Mouse (Mus musculus): ENCODE results near the gene Notch3. TPM values are rescaled to one million over a fixed set of nuclear protein-coding genes. Genes with fewer than 3 reads are reported as not detected.

The Notch3 gene
- polyA plus RNA-seq, 1 experiment from 2014 or later, result 8.6 TPM

- peaks cover 62% of the 10 kb centered on the region for H3K36me3 ChIP-seq (ENCODE audit: control insufficient read depth, insufficient read depth)
- no peak overlapping the region for H3K9ac ChIP-seq (ENCODE audit: low read length)
- 0 out of 2 replicates have a peak, but pooled peaks cover 4% of the 10 kb centered on the region for H3K4me1 ChIP-seq (ENCODE audit: control insufficient read depth, insufficient read depth, low read length)
- WGBS, result 73% methylated on average over 2 of the region's 2 CpGs
- no peak for ATAC-seq (replicated peaks; ENCODE audit: extremely low read depth, insufficient read depth, low FRiP score)
- no peak overlapping the region for H3K27ac ChIP-seq (ENCODE audit: low read length)
- H3K27me3 ChIP-seq (ENCODE audit: control insufficient read depth, insufficient read depth, low read length), result no peaks in the 10 kb centered on the region
- no peak overlapping the region for H3K4me2 ChIP-seq (ENCODE audit: low read depth, low read length)
- no peak overlapping the region for H3K4me3 ChIP-seq (ENCODE audit: low read length)
- H3K9me3 ChIP-seq (replicated peaks; ENCODE audit: control insufficient read depth, low read length), result no peaks in the 10 kb centered on the region
Observed at GRCm38 (mm10) chr17:32199796-32200195, 33.1 kb upstream of the Notch3 start.

DNA sequence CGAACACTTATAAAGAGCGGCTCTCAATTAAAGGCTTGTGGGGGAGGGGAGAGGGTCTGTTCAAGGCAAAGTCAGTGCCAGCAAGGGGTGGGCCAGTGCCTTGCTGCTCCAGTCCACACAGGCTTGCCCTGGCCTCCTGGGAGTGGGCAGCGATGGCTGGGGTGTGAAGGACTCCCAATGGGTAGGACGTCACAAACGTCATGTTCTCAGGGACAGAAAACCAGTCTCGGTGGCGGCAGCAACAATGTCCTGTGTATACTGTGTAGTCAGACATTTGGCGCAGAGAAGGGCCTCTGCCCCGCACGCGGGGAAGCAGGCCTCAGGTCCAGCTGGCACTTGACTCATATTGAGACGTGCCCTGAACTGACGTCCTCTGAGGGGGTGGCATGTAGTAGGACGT lies 30.5 kb upstream of the Notch3 start:
- Histone ChIP-seq H3K4me1 (ENCODE audit: control insufficient read depth, insufficient read depth, low read length) (0 out of 2 replicates have a peak, but pooled peaks cover 4% of the 10 kb centered on the region), H3K27me3 (ENCODE audit: control insufficient read depth, insufficient read depth, low read length) (no peaks in the 10 kb centered on the region), H3K36me3 (ENCODE audit: control insufficient read depth, insufficient read depth) (peaks cover 48% of the 10 kb centered on the region), H3K4me3 (ENCODE audit: low read length) (no peak overlapping the region), H3K9me3 (replicated peaks; ENCODE audit: control insufficient read depth, low read length) (no peaks in the 10 kb centered on the region), H3K27ac (ENCODE audit: low read length) (no peak overlapping the region; the same call in 1 of the 2 replicates), H3K4me2 (ENCODE audit: low read depth, low read length) (no peak overlapping the region), H3K9ac (ENCODE audit: low read length) (no peak overlapping the region)
- 83% methylated on average over 14 of the region's 14 CpGs for WGBS
- no peak for ATAC-seq (replicated peaks; ENCODE audit: extremely low read depth, insufficient read depth, low FRiP score)

GRCm38 (mm10) chr17:32195725-32196124 lies 29.1 kb upstream of the Notch3 start:
- 0 out of 2 replicates have a peak, but pooled peaks cover 4% of the 10 kb centered on the region for H3K4me1 ChIP-seq (ENCODE audit: control insufficient read depth, insufficient read depth, low read length)
- WGBS, result 78% methylated on average over 5 of the region's 5 CpGs
- no peak overlapping the region for H3K27ac ChIP-seq (ENCODE audit: low read length)
- peaks cover 44% of the 10 kb centered on the region for H3K36me3 ChIP-seq (ENCODE audit: control insufficient read depth, insufficient read depth)
- H3K4me2 ChIP-seq (ENCODE audit: low read depth, low read length), result no peak overlapping the region
- no peak for ATAC-seq (replicated peaks; ENCODE audit: extremely low read depth, insufficient read depth, low FRiP score)
- H3K27me3 ChIP-seq (ENCODE audit: control insufficient read depth, insufficient read depth, low read length), result no peaks in the 10 kb centered on the region
- no peak overlapping the region for H3K9ac ChIP-seq (ENCODE audit: low read length)
- no peaks in the 10 kb centered on the region for H3K9me3 ChIP-seq (replicated peaks; ENCODE audit: control insufficient read depth, low read length)
- H3K4me3 ChIP-seq (ENCODE audit: low read length), result no peak overlapping the region

DNA sequence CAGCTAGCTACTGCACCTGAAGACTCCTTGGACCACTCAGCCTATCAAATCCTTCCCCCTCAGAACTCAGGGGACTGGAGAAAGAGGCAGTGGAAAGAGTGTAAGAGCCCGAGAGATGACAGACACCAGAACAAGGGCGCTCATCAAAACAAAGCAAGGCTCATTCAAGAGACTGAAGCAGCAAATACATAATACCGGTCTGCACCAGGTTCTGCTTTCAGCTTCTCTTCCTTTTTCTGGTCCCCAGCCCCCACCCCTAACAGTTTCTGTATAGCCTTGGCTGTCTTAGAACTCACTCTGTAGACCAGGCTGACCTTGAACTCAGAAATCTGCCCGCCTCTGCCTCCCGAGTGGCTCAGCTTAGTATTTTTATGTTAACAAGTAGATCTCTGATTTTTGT lies 26.4 kb upstream of the Notch3 start:
- H3K27ac ChIP-seq (ENCODE audit: low read length), result no peak overlapping the region
- ATAC-seq (replicated peaks; ENCODE audit: extremely low read depth, insufficient read depth, low FRiP score), result no peak
- H3K9ac ChIP-seq (ENCODE audit: low read length), result no peak overlapping the region
- peaks cover 10% of the 10 kb centered on the region for H3K27me3 ChIP-seq (ENCODE audit: control insufficient read depth, insufficient read depth, low read length)
- H3K9me3 ChIP-seq (replicated peaks; ENCODE audit: control insufficient read depth, low read length), result no peaks in the 10 kb centered on the region
- H3K4me1 ChIP-seq (ENCODE audit: control insufficient read depth, insufficient read depth, low read length), result peaks cover 15% of the 10 kb centered on the region
- no peak overlapping the region for H3K4me2 ChIP-seq (ENCODE audit: low read depth, low read length)
- WGBS, result 84% methylated on average over 5 of the region's 5 CpGs
- no peak overlapping the region for H3K4me3 ChIP-seq (ENCODE audit: low read length)
- peaks cover 19% of the 10 kb centered on the region for H3K36me3 ChIP-seq (ENCODE audit: control insufficient read depth, insufficient read depth)

GRCm38 (mm10) chr17:32189850-32190249 lies 23.2 kb upstream of the Notch3 start:
- WGBS, result 13% methylated on average over 5 of the region's 5 CpGs
- peak overlapping the region; percentile 48 for H3K4me3 ChIP-seq (ENCODE audit: low read length)
- no peaks in the 10 kb centered on the region for H3K9me3 ChIP-seq (replicated peaks; ENCODE audit: control insufficient read depth, low read length)
- H3K27ac ChIP-seq (ENCODE audit: low read length), result no peak overlapping the region
- H3K4me1 ChIP-seq (ENCODE audit: control insufficient read depth, insufficient read depth, low read length), result peaks cover 11% of the 10 kb centered on the region
- no peak overlapping the region for H3K9ac ChIP-seq (ENCODE audit: low read length)
- no peak for ATAC-seq (replicated peaks; ENCODE audit: extremely low read depth, insufficient read depth, low FRiP score)
- H3K36me3 ChIP-seq (ENCODE audit: control insufficient read depth, insufficient read depth), result no peaks in the 10 kb centered on the region
- H3K4me2 ChIP-seq (ENCODE audit: low read depth, low read length), result peak overlapping the region; percentile 84
- peaks cover 11% of the 10 kb centered on the region for H3K27me3 ChIP-seq (ENCODE audit: control insufficient read depth, insufficient read depth, low read length)

DNA sequence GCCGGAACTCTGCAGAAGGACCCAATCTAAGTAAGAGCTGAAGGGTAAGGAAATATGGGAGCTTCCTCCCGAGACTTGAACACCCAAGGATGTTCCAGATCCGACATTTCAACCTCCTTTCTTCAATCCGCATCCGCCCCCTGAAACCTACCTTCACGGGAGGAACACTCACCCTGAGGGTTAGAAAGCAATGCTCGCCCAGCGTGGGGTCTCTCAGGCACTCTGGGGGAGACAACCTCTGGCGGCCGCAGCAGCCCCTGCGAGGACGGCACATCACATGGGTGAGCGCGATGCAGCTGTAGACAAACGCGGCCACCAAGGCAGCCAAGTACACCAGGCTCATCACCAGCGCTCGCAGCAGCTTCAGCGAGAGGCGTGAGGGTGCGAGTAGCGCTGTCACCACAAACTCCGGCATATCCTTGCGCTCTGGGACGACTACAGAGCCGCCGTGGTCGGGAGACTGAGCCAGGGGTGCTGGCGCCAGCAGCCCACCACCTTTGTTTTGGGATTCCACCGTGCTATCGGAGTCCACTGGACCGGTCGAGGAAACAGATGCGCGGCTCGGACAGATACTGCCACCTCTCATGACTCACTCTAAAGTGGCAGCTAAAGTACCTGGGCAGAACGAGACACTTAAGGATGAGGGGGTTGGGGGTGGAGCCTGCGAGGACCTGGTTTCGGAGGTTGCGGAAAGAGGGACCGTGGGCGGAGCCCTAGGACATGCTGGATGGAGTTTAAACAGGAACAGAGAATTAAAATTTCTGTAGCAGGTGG lies 22.4 kb upstream of the Notch3 start, which contains the start of gene Ephx3:
Gene Ephx3, minus strand, starts transcription at position 687 of the 774 bp plus-strand sequence.
- no peaks in the 10 kb centered on the region for H3K9me3 ChIP-seq (replicated peaks; ENCODE audit: control insufficient read depth, low read length)
- H3K4me1 ChIP-seq (ENCODE audit: control insufficient read depth, insufficient read depth, low read length), result peaks cover 11% of the 10 kb centered on the region
- peaks cover 11% of the 10 kb centered on the region for H3K27me3 ChIP-seq (ENCODE audit: control insufficient read depth, insufficient read depth, low read length)
- peak within 1 kb of the TSS; percentile 84 for H3K4me2 ChIP-seq (ENCODE audit: low read depth, low read length)
- H3K9ac ChIP-seq (ENCODE audit: low read length), result peak within 1 kb of the TSS; percentile 37
- no peak within 1 kb of the TSS for H3K27ac ChIP-seq (ENCODE audit: low read length)
- peak within 1 kb of the TSS; percentile 48 for H3K4me3 ChIP-seq (ENCODE audit: low read length)
- no peak for ATAC-seq (replicated peaks; ENCODE audit: extremely low read depth, insufficient read depth, low FRiP score)
- no peaks in the 10 kb centered on the region for H3K36me3 ChIP-seq (ENCODE audit: control insufficient read depth, insufficient read depth)
- WGBS, result 5% methylated on average over 42 of the region's 42 CpGs

GRCm38 (mm10) chr17:32183017-32183416 lies 16.4 kb upstream of the Notch3 start:
- Histone ChIP-seq H3K4me2 (ENCODE audit: low read depth, low read length) (no peak overlapping the region), H3K36me3 (ENCODE audit: control insufficient read depth, insufficient read depth) (no peaks in the 10 kb centered on the region), H3K4me3 (ENCODE audit: low read length) (no peak overlapping the region), H3K27me3 (ENCODE audit: control insufficient read depth, insufficient read depth, low read length) (peaks cover 1% of the 10 kb centered on the region; the same call in 1 of the 2 replicates), H3K9ac (ENCODE audit: low read length) (no peak overlapping the region), H3K9me3 (replicated peaks; ENCODE audit: control insufficient read depth, low read length) (no peaks in the 10 kb centered on the region), H3K27ac (ENCODE audit: low read length) (no peak overlapping the region), H3K4me1 (ENCODE audit: control insufficient read depth, insufficient read depth, low read length) (peaks cover 10% of the 10 kb centered on the region; the same call in 1 of the 2 replicates)
- no peak for ATAC-seq (replicated peaks; ENCODE audit: extremely low read depth, insufficient read depth, low FRiP score)
- 43% methylated on average over 8 of the region's 8 CpGs for whole genome bisulfite sequencing

- Histone ChIP-seq H3K4me2 (ENCODE audit: low read depth, low read length) (no peak overlapping the region), H3K27ac (ENCODE audit: low read length) (peak overlapping the region; percentile 46), H3K4me1 (ENCODE audit: control insufficient read depth, insufficient read depth, low read length) (peaks cover 10% of the 10 kb centered on the region; the same call in 1 of the 2 replicates), H3K9ac (ENCODE audit: low read length) (no peak overlapping the region), H3K36me3 (ENCODE audit: control insufficient read depth, insufficient read depth) (no peaks in the 10 kb centered on the region), H3K9me3 (replicated peaks; ENCODE audit: control insufficient read depth, low read length) (no peaks in the 10 kb centered on the region), H3K27me3 (ENCODE audit: control insufficient read depth, insufficient read depth, low read length) (no peaks in the 10 kb centered on the region), H3K4me3 (ENCODE audit: low read length) (no peak overlapping the region)
- ATAC-seq (replicated peaks; ENCODE audit: extremely low read depth, insufficient read depth, low FRiP score), result peak; percentile 41; the same call in 1 of the 2 replicates
- WGBS, result 34% methylated on average over 11 of the region's 11 CpGs
Observed at GRCm38 (mm10) chr17:32179621-32180491, 13.2 kb upstream of the Notch3 start.
